Mouse (Mus musculus): ENCODE data around the gene Ttc27. TPM values are rescaled to one million over a fixed set of nuclear protein-coding genes. Genes with fewer than 3 reads are reported as not detected.
A peak's percentile ranks its signal among the peaks of the same experiment; 100 is the strongest.

The Ttc27 gene
- polyA plus RNA-seq, 1 experiment from 2014 or later = 25.6 TPM

DNA sequence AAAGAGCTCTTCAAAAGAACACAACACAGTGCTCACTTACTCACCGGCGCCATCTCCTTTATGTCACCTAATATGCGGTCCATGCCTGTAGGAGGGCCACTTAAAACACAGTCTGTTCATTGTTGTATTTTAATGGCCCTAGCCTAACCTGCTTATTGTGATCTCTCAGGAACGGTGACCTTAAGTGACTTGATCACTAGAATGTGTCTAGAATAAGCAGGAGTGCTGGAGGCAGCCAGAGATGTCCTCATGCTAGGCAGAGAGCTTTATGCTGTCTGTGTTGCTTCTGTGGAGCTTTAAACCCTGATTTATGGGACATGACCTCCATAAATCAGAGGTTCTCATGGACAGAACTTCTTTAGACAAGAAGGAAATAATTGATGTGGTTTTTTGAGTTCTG, 62.6 kb downstream of the Ttc27 start:
- Histone ChIP-seq H3K4me1 (ENCODE audit: insufficient read depth) (no peaks in the 10 kb centered on the region), H3K4me2 (no peak overlapping the region), H3K36me3 (ENCODE audit: insufficient read depth) (no peaks in the 10 kb centered on the region), H3K27ac (ENCODE audit: low read depth) (no peak overlapping the region), H3K9me3 (ENCODE audit: low read depth, low read length) (no peaks in the 10 kb centered on the region), H3K9ac (no peak overlapping the region), H3K4me3 (ENCODE audit: low read depth, low read length) (no peak overlapping the region), H3K27me3 (ENCODE audit: insufficient read depth, low read length) (no peaks in the 10 kb centered on the region)
- ATAC-seq (ENCODE audit: insufficient read depth) (no peak), DNase-seq (no peak)
- WGBS = 65% methylated on average over 4 of the region's 4 CpGs
- TF ChIP-seq CTCF (IDR thresholded peaks at IDR 0.05; ENCODE audit: low read depth) = no peak

- H3K4me1 ChIP-seq (ENCODE audit: insufficient read depth) = no peaks in the 10 kb centered on the region
- no peaks in the 10 kb centered on the region for H3K27me3 ChIP-seq (ENCODE audit: insufficient read depth, low read length)
- no peak for TF ChIP-seq CTCF (IDR thresholded peaks at IDR 0.05; ENCODE audit: low read depth)
- DNase-seq = no peak
- no peak overlapping the region for H3K9ac ChIP-seq
- no peaks in the 10 kb centered on the region for H3K36me3 ChIP-seq (ENCODE audit: insufficient read depth)
- H3K27ac ChIP-seq (ENCODE audit: low read depth) = no peak overlapping the region
- H3K9me3 ChIP-seq (ENCODE audit: low read depth, low read length) = no peaks in the 10 kb centered on the region
- no peak for ATAC-seq (ENCODE audit: insufficient read depth)
- H3K4me2 ChIP-seq = no peak overlapping the region
- WGBS = 68% methylated on average over 9 of the region's 9 CpGs
- no peak overlapping the region for H3K4me3 ChIP-seq (ENCODE audit: low read depth, low read length)
Observed at GRCm38 (mm10) chr17:74780627-74781026, 63.1 kb downstream of the Ttc27 start.

DNA sequence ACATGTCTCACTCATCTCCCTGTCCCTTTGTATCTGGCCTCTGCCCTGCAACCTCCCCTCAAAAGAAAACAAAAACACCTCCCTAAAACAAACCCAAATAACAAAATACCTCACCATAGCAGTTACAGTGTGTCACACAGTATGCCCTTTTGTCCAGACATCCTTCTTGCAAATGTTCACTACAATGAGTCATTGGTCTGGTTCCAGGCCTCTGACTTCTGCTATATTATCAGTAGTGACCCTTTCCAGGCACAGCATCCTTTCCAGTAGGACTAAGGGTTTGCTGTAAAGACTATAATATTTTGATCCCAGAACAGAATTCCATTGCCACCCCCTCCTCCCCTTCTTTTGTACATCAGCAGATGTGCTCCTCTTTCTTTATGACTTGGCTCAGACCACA, 64.4 kb downstream of the Ttc27 start:
- H3K4me3 ChIP-seq (ENCODE audit: low read depth, low read length) = no peak overlapping the region
- TF ChIP-seq CTCF (IDR thresholded peaks at IDR 0.05; ENCODE audit: low read depth) = no peak
- ATAC-seq (ENCODE audit: insufficient read depth) (no peak), DNase-seq (no peak)
- no peak overlapping the region for H3K9ac ChIP-seq
- H3K27me3 ChIP-seq (ENCODE audit: insufficient read depth, low read length) = no peaks in the 10 kb centered on the region
- H3K4me1 ChIP-seq (ENCODE audit: insufficient read depth) = no peaks in the 10 kb centered on the region
- H3K36me3 ChIP-seq (ENCODE audit: insufficient read depth) = no peaks in the 10 kb centered on the region
- H3K4me2 ChIP-seq = no peak overlapping the region
- H3K9me3 ChIP-seq (ENCODE audit: low read depth, low read length) = no peaks in the 10 kb centered on the region
- no peak overlapping the region for H3K27ac ChIP-seq (ENCODE audit: low read depth)

DNA sequence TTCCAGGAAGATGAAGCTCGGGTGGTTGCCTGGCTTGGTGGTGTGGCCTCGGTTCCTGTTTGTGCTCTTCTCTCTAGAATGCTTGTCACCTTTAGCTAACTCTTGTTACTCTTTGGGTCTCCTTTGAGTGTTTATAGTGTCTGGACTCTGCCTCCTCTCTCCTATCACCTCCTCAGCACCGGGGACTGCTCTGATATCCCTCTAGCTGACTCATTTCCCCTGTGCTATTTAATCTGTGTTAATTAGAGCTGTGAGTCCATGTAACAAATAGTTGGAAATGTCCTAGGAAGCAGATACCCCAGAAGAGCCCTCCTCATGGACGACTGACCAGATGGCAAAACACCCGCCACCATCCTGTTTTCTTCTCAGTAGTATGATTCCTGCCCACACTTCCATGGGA, 68.1 kb downstream of the Ttc27 start:
- Histone ChIP-seq H3K9me3 (ENCODE audit: low read depth, low read length) (no peaks in the 10 kb centered on the region), H3K4me1 (ENCODE audit: insufficient read depth) (no peaks in the 10 kb centered on the region), H3K27ac (ENCODE audit: low read depth) (no peak overlapping the region), H3K27me3 (ENCODE audit: insufficient read depth, low read length) (no peaks in the 10 kb centered on the region), H3K9ac (no peak overlapping the region), H3K4me2 (no peak overlapping the region), H3K36me3 (ENCODE audit: insufficient read depth) (no peaks in the 10 kb centered on the region), H3K4me3 (ENCODE audit: low read depth, low read length) (no peak overlapping the region)
- WGBS = 71% methylated on average over 5 of the region's 5 CpGs
- TF ChIP-seq CTCF (IDR thresholded peaks at IDR 0.05; ENCODE audit: low read depth) = no peak
- no peak for ATAC-seq (ENCODE audit: insufficient read depth)
- DNase-seq = no peak

GRCm38 (mm10) chr17:74786198-74786734, 68.7 kb downstream of the Ttc27 start:
- WGBS = 86% methylated on average over 10 of the region's 10 CpGs
- Histone ChIP-seq H3K9me3 (ENCODE audit: low read depth, low read length) (no peaks in the 10 kb centered on the region), H3K27me3 (ENCODE audit: insufficient read depth, low read length) (no peaks in the 10 kb centered on the region), H3K27ac (ENCODE audit: low read depth) (no peak overlapping the region), H3K4me1 (ENCODE audit: insufficient read depth) (no peaks in the 10 kb centered on the region), H3K4me2 (no peak overlapping the region), H3K9ac (no peak overlapping the region), H3K36me3 (ENCODE audit: insufficient read depth) (no peaks in the 10 kb centered on the region), H3K4me3 (ENCODE audit: low read depth, low read length) (no peak overlapping the region)
- ATAC-seq (ENCODE audit: insufficient read depth) (no peak), DNase-seq (no peak)
- TF ChIP-seq CTCF (IDR thresholded peaks at IDR 0.05; ENCODE audit: low read depth) = no peak

GRCm38 (mm10) chr17:74796023-74796699, 78.6 kb downstream of the Ttc27 start:
- Histone ChIP-seq H3K27me3 (ENCODE audit: insufficient read depth, low read length) (no peaks in the 10 kb centered on the region), H3K4me1 (ENCODE audit: insufficient read depth) (no peaks in the 10 kb centered on the region), H3K9ac (no peak overlapping the region), H3K9me3 (ENCODE audit: low read depth, low read length) (no peaks in the 10 kb centered on the region), H3K36me3 (ENCODE audit: insufficient read depth) (0 out of 2 replicates have a peak, but pooled peaks cover 10% of the 10 kb centered on the region), H3K27ac (ENCODE audit: low read depth) (no peak overlapping the region), H3K4me3 (ENCODE audit: low read depth, low read length) (no peak overlapping the region), H3K4me2 (no peak overlapping the region)
- no peak for TF ChIP-seq CTCF (IDR thresholded peaks at IDR 0.05; ENCODE audit: low read depth)
- ATAC-seq (ENCODE audit: insufficient read depth) (peak; percentile 38; the same call in 1 of the 2 replicates), DNase-seq (peak; percentile 32)
- 60% methylated on average over 14 of the region's 14 CpGs for WGBS

DNA sequence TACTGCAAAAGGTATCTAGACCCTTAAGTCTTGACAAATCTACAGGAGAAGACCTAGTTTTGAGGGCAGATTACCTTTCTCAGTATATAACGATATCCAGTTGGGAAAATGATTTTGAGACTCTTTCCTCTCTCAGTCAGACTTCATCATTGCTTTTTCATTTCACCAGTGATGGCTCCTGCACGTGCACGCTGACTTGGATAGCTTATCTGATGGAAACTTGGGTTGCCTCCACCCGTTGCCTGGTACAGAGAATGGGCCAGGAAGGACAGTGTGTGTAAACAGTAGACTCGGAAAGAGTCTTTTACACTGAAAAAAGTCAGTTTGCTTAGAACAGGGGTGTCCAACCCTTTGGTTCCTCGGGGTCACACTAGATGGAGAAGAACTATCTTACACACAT, 82.3 kb downstream of the Ttc27 start:
- Histone ChIP-seq H3K9ac (no peak overlapping the region), H3K27ac (ENCODE audit: low read depth) (no peak overlapping the region), H3K4me1 (ENCODE audit: insufficient read depth) (no peaks in the 10 kb centered on the region), H3K4me3 (ENCODE audit: low read depth, low read length) (no peak overlapping the region), H3K36me3 (ENCODE audit: insufficient read depth) (0 out of 2 replicates have a peak, but pooled peaks cover 10% of the 10 kb centered on the region), H3K4me2 (no peak overlapping the region), H3K27me3 (ENCODE audit: insufficient read depth, low read length) (no peaks in the 10 kb centered on the region), H3K9me3 (ENCODE audit: low read depth, low read length) (no peaks in the 10 kb centered on the region)
- DNase-seq (no peak), ATAC-seq (ENCODE audit: insufficient read depth) (no peak)
- 77% methylated on average over 6 of the region's 6 CpGs for WGBS
- TF ChIP-seq CTCF (IDR thresholded peaks at IDR 0.05; ENCODE audit: low read depth) = no peak
